Mouse (Mus musculus) brain, embryonic 14.5 days (tissue): ENCODE measurements around the gene C1qtnf7. TPM values are rescaled to one million over a fixed set of nuclear protein-coding genes. Genes with fewer than 3 reads are reported as not detected.

ENCODE experiments used
- DNase-seq: peaks from one replicate; pipeline ENCODE4 v3.0.0-alpha.2; 2011; ENCODE audit warnings: low read depth
- CTCF ChIP-seq: fragments of 200-500 bp; IDR thresholded peaks from 2 replicates; pipeline ENCODE4 v1.5.1; 2012; ENCODE audit warnings: inconsistent platforms, mild to moderate bottlenecking, moderate library complexity, borderline replicate concordance; ENCODE audit not compliant: insufficient read depth, insufficient read length; ENCODE audit errors: extremely low read depth
- POLR2A ChIP-seq: fragments of 200-500 bp; IDR thresholded peaks from 2 replicates; pipeline ENCODE4 v1.6.1; 2012; ENCODE audit warnings: mild to moderate bottlenecking, inconsistent platforms, borderline replicate concordance; ENCODE audit not compliant: poor library complexity, insufficient read depth, insufficient read length, severe bottlenecking; ENCODE audit errors: extremely low read depth
- polyA plus RNA-seq: library from polyadenylated mRNA; depleted of rRNA; stranded (reverse); fragments of >200 nt; gene quantifications from 2 replicates; pipeline ENCODE4 v1.2.3, GENCODE M21; 2012

Gene C1qtnf7
- polyA plus RNA-seq, 1 experiment = 1.1 TPM

DNA sequence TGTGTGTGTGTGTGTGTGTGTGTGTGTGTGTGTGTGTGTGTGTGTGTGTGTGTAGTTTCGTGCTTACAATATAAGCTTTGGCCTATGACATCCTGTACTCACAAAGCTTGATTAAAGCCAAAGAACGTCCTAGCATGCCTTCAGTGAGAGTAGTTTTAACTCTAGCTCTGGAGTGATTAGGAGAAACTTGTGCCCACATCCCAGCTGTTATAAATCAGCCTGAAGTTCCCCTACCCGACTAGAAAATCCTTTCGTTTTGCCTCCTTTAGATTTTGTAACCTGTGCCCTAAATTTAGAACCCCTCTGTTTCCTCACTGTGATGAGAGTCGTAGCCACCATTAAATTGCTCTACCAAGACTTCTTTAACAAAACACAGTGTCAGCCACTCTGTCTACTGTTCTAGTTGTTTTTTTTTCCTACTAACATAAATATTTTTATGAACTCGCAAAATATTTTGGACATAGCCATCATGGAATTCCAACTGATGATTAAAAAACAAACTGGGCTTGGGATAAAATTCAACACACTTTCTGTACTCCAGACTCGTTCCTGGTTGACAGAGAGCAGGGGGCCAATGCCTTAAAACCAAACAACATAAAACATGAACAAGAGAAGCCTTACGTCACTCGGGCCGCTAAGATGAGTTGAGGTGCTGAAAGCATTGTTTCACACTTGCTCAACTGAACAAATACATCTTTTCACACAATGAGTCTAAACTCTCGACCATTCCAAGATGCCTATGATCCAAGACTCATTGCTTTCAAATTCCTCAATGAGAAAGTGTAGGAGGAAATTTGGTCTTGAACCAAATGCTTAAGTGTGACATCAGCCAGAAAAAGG, 70.3 kb downstream of the C1qtnf7 start:
- no peak for DNase-seq

DNA sequence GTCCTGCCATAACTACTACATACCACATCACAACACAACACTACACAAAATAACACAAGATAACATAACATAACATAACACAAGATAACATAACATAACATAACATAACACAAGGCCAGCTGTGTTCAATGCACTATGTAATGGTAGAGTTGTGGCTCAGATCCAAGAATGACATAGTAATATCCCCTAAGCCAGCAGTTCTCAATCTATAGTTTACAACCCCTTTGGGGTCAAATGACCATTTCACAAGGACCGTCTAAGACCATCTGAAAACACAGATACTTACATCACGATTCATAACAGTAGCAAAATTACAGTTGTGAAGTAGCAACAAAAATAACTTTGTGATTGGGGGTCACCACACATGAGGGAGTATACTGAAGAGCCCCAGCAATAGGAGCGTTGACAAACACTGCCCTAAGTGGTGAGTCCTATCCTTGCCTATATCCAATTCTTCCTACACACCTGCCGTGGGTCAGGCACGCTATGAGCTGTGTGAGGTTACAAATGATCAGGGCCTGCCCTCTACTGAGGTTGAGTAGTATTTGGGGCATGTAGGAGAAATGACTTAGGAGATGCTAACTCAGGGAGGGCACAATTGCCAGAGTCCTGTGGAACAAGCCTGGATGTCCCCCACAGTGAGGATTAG, 73.6 kb downstream of the C1qtnf7 start:
- no peak for DNase-seq
- TF ChIP-seq CTCF = no peak
- TF ChIP-seq POLR2A = no peak

More for the DNA sequence above, 70.3 kb downstream of the C1qtnf7 start:
- TF ChIP-seq POLR2A (no peak), CTCF (no peak)

DNA sequence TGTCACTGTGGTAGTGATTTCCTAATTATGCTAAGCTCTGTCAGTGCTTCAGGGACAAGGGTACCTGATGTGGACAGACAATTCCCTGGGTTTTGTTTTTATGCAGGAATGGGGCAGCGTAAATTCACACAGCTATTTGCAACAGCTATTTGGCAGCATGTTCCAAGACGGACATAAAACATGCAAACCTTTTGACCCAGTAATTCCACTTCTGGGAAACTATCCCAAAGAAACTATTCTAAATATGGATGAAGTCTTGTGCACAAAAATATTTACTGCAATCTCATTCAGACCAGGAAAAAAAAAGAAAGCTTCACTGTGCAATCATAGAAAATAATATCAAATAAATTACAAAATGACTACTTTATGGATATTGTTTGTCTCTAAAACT, 74.1 kb downstream of the C1qtnf7 start:
- DNase-seq = peak; percentile 49
- TF ChIP-seq CTCF = no peak
- TF ChIP-seq POLR2A = no peak

DNA sequence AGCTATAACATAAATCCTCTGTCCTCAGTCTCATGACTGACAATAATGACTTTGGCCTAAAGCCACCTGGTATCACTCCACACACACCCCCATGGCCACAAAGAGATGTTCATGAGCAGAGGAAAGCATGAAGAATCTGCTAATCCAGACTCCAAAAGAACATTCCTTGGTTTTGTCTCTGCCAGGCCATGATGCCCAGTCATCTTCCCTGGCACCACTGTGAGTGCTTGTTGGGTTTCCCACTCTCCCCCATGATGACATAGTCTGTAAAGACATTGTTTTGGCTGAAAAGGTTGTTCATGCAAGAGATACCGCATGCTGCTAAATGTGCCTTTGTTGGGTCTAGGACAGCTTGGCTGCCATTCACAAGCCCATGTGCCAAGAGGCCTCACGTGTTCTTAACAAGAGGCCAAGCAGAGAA, 75.0 kb downstream of the C1qtnf7 start:
- no peak for TF ChIP-seq POLR2A
- no peak for TF ChIP-seq CTCF
- peak; percentile 77 for DNase-seq

DNA sequence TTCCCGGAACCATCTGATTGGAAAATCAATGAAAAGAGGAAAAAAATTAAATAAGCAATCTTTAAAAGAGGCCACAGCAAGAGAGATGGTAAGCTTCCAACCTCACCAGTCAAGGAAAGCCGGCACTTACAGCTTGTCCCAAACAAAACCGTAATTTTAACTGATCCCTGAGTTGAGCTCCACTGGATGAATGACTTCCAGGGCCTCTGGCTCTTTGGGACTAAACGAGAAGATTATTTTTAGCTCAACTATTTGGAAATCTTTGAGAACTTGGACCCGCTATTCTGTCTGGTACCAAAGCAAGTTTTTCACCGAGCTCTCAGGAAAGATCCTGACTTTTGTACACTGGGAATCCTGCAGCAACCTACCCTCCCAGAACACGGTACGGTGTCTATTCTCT, 86.3 kb downstream of the C1qtnf7 start:
- no peak for DNase-seq
- TF ChIP-seq POLR2A (no peak), CTCF (no peak)

DNA sequence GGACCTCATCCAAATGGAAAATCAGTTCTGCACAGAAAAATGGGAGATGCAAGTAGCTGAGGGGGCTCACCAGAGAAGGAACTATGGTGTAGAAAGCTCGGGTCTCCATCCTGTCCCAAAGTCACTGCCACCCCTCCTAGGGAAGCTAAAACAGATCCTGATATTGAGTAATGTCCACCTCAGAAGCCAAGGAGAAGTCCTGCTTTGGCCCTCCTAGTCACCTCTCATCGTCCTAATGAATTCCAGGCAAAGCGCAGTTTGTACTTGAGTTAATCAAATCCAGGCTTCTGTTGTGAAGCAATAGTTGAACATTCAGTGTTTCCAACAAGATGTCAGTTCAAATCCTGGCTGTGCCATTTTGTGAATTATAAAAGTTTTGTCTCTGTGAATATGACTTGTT, 87.2 kb downstream of the C1qtnf7 start:
- DNase-seq = no peak
- TF ChIP-seq CTCF = no peak
- no peak for TF ChIP-seq POLR2A

DNA sequence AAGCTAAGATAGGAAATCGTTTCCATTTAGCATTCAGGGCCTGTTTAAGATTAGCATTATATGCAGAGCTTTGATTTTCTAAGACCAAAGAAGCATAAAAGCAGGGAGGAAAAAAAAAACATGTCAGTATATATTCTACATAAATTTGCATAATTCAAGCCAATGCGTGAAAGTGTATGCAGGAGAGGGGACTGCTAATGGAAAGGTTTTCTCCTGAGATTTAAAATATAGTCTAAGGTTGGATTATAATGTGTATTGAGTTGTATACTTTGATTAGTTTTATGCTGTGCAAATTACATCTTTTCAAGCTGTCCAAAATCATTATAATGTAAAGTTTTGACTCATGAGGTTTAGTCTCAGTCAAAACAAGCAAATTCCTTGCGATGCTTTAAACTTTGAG, 88.2 kb downstream of the C1qtnf7 start:
- peak; percentile 44 for DNase-seq

DNA sequence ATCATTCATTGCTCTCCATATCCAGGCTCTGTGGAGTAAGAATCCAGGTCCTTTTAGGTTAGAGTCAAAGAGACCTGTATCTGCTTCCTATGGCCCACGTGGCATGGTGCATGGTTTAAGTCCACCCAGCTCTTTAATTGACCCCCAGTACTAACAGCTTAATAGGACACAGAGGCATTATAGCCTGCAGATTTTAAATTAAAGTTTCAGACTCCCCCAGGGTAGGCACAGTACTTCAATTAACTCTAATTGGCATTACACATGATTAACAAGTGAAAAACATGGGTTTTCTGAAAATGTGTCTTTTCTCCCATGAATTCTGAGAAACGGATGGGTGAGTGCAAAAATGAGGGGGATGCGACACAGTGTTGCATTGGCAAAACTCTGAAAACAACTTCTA, 92.7 kb downstream of the C1qtnf7 start:
- DNase-seq = peak; percentile 61
- no peak for TF ChIP-seq CTCF
- no peak for TF ChIP-seq POLR2A

More for the DNA sequence above, 88.2 kb downstream of the C1qtnf7 start:
- TF ChIP-seq CTCF (no peak), POLR2A (no peak)

DNA sequence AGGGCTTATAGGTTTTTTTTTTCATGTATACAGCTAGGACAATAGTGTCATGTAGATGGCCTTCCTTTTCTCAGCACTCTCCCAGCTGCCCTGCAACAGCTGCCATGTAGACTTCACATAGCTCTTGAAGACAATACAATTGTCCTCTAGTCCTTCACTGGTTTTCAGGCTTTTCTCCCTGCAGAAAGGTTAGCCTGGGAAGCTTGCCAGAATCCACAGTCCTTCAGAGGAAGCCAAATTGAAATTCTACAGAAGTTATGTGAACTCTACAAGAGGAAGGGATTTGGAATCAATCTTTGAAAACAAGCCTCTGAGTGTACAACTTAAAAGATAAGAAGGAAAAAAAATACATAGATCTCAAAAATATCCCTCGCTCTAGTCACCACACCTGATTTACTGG, 94.4 kb downstream of the C1qtnf7 start:
- TF ChIP-seq CTCF (no peak), POLR2A (no peak)

DNA sequence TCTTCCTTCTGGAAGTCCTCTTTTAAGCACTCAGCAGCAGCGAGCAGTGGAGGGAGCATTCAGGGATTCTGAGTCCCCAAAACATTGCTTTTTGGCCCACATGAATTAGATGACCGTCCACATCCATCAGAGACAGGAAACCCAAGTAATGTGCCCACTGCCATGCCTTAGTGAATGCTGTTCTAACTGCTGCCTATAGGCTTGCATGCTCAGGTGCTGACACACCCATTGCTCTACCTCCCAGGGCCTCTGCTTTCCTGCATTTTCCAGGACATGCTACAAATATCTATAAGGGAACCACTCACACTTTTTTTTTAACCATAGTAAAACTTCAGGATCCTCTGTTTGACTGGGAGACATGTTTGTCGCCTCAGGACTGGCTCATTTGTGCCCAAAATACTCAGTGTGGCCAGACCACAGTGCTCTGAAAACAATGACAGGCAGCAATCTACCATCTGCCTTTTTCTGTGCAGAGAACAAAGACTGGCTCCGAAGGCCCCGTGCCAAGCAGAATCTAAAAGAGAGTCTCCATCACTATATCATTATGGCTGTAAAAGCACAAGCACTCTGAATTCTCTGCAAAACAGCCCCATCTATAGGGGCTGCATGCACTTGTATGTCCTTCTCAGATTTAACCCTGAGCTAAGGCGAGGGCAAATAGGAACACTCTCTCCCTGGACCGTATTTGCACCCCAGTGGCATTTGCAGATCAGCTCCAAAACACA, 106.4 kb downstream of the C1qtnf7 start:
- no peak for TF ChIP-seq POLR2A
- peak; percentile 27; the same call in 1 of the 2 replicates for TF ChIP-seq CTCF
- peak; percentile 83 for DNase-seq

More for the DNA sequence above, 94.4 kb downstream of the C1qtnf7 start:
- peak; percentile 67 for DNase-seq

DNA sequence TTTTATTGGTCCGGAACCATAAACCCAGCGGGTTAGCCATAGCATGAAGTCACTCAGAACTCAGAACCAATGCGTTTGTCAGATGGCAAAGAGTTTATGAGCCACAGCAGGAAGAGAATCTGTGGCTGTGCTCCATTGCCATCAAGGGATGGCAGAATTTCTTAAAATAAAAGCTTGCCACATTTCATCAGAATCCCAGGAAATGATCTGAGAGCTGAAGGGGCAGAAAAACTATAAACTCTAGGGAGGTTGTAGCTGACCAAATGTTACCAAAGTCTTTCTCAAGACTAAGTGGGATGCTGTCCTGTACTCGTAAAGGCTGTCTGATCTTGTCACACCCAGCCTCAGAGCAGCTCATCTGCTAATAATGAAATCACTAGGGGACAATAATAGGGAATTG, 110.1 kb downstream of the C1qtnf7 start:
- TF ChIP-seq POLR2A (no peak), CTCF (no peak)
- no peak for DNase-seq

DNA sequence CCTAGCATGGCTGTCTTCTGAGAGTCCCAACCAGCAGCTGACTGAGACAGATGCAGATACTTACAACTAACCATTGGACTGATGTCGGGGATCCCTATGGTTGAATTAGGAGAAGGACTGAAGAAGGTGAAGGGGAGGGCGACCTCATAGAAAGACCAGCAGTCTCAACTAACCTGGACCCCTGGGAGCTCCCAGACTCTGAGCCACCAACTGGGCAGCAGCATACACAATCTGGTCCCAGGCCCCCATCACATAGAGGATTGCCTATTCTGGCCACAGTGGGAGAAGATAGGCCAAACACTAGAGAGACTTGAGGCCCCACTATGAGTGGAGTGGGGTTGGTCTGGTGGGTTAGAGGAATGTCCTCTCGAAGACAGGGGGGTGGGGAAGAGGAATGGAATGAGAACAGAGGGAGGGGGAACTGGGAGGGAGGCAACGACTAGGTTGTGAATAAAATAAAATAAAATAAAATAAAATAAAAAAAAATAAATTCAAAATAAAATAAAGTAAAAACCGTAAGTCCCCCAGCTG, 118.8 kb downstream of the C1qtnf7 start:
- TF ChIP-seq CTCF = no peak
- no peak for TF ChIP-seq POLR2A
- DNase-seq = no peak
